Mouse (Mus musculus) E14TG2a.4 (cell line): ENCODE data around the gene Zic3.
A peak's percentile ranks its signal among the peaks of the same experiment; 100 is the strongest.

Source experiments
- H3K27me3 ChIP-seq: 2 replicates; pipeline ENCODE4 v1.6.1; 2014; ENCODE audit warnings: low read length, control low read depth; ENCODE audit not compliant: insufficient read depth
- H3K36me3 ChIP-seq: 2 replicates; pipeline ENCODE4 v1.6.1; 2014; ENCODE audit warnings: low read length, control low read depth; ENCODE audit not compliant: insufficient read depth
- H3K4me1 ChIP-seq: replicated peaks from 2 replicates; pipeline ENCODE4 v1.6.1; 2014; ENCODE audit warnings: low read depth, low read length, control low read depth
- H3K4me3 ChIP-seq: replicated peaks from 2 replicates; pipeline ENCODE4 v1.5.1; 2014; ENCODE audit warnings: mild to moderate bottlenecking, low read length
- H3K9me3 ChIP-seq: 2 replicates; pipeline ENCODE4 v1.6.1; 2014; ENCODE audit warnings: low read length, control low read depth
- CTCF ChIP-seq: conservative IDR thresholded peaks from 2 replicates; pipeline ENCODE4 v1.5.1; 2014; ENCODE audit warnings: low read length
- NANOG ChIP-seq: IDR thresholded peaks from 2 replicates; pipeline ENCODE4 v1.6.1; 2014; ENCODE audit warnings: borderline replicate concordance, low read length, mixed read lengths
- POU5F1 ChIP-seq: IDR thresholded peaks from 2 replicates; pipeline ENCODE4 v1.6.1; 2014; ENCODE audit warnings: low read length, borderline replicate concordance

Gene Zic3

GRCm38 (mm10) chrX:58032622-58033021 lies 10.1 kb downstream of the Zic3 start:
- H3K36me3 ChIP-seq = peaks cover 39% of the 10 kb centered on the region
- no peaks in the 10 kb centered on the region for H3K9me3 ChIP-seq
- peak overlapping the region; percentile 88 for H3K4me3 ChIP-seq
- H3K4me1 ChIP-seq = peaks cover 29% of the 10 kb centered on the region
- TF ChIP-seq NANOG = no peak
- TF ChIP-seq POU5F1 = no peak
- no peak for TF ChIP-seq CTCF
- no peaks in the 10 kb centered on the region for H3K27me3 ChIP-seq

GRCm38 (mm10) chrX:58033521-58033920 lies 11.0 kb downstream of the Zic3 start:
- peaks cover 22% of the 10 kb centered on the region for H3K4me1 ChIP-seq
- H3K36me3 ChIP-seq = peaks cover 39% of the 10 kb centered on the region
- no peaks in the 10 kb centered on the region for H3K9me3 ChIP-seq
- TF ChIP-seq POU5F1 (no peak), NANOG (no peak), CTCF (no peak)
- peak overlapping the region; percentile 88 for H3K4me3 ChIP-seq
- no peaks in the 10 kb centered on the region for H3K27me3 ChIP-seq

GRCm38 (mm10) chrX:58038061-58039007 lies 15.8 kb downstream of the Zic3 start:
- Histone ChIP-seq H3K36me3 (peaks cover 33% of the 10 kb centered on the region), H3K9me3 (no peaks in the 10 kb centered on the region), H3K27me3 (no peaks in the 10 kb centered on the region), H3K4me1 (peaks cover 27% of the 10 kb centered on the region), H3K4me3 (peak overlapping the region; percentile 88)
- no peak for TF ChIP-seq CTCF
- TF ChIP-seq NANOG = no peak
- TF ChIP-seq POU5F1 = no peak

GRCm38 (mm10) chrX:58039703-58040102 lies 17.2 kb downstream of the Zic3 start:
- no peaks in the 10 kb centered on the region for H3K27me3 ChIP-seq
- H3K4me1 ChIP-seq = peaks cover 23% of the 10 kb centered on the region
- peak overlapping the region; percentile 57; the same call in 1 of the 2 replicates for H3K4me3 ChIP-seq
- H3K36me3 ChIP-seq = peaks cover 19% of the 10 kb centered on the region
- TF ChIP-seq CTCF = no peak
- TF ChIP-seq POU5F1 = no peak
- TF ChIP-seq NANOG = peak; percentile 39; the same call in 1 of the 2 replicates
- no peaks in the 10 kb centered on the region for H3K9me3 ChIP-seq

GRCm38 (mm10) chrX:58041865-58042264 lies 19.4 kb downstream of the Zic3 start:
- TF ChIP-seq CTCF (no peak), NANOG (peak; percentile 73), POU5F1 (no peak)
- Histone ChIP-seq H3K9me3 (no peaks in the 10 kb centered on the region), H3K36me3 (peaks cover 2% of the 10 kb centered on the region; the same call in 1 of the 2 replicates), H3K4me3 (no peak overlapping the region), H3K27me3 (no peaks in the 10 kb centered on the region), H3K4me1 (peaks cover 17% of the 10 kb centered on the region)

GRCm38 (mm10) chrX:58042512-58042911 lies 20.0 kb downstream of the Zic3 start:
- Histone ChIP-seq H3K4me1 (peaks cover 15% of the 10 kb centered on the region), H3K4me3 (no peak overlapping the region), H3K36me3 (no peaks in the 10 kb centered on the region), H3K9me3 (no peaks in the 10 kb centered on the region), H3K27me3 (no peaks in the 10 kb centered on the region)
- no peak for TF ChIP-seq CTCF
